Mouse (Mus musculus) retina, postnatal 7 days (tissue): ENCODE data around the gene Proser1.
A peak's percentile ranks its signal among the peaks of the same experiment; 100 is the strongest.

Experiments used
- DNase-seq: peaks from one replicate; pipeline ENCODE4 v3.0.0-alpha.2; 2012; ENCODE audit warnings: low read depth, low spot score

The Proser1 gene

GRCm38 (mm10) chr3:53466481-53466880 lies 3.0 kb downstream of the Proser1 start:
- no peak for DNase-seq

- no peak for DNase-seq
These were observed 3.9 kb downstream of the Proser1 start for GRCm38 (mm10) chr3:53467356-53467755.

- DNase-seq = no peak
These were observed 6.2 kb downstream of the Proser1 start for GRCm38 (mm10) chr3:53469650-53470049.

GRCm38 (mm10) chr3:53472061-53472460 lies 8.6 kb downstream of the Proser1 start:
- DNase-seq = no peak

- DNase-seq = no peak
These were observed 10.7 kb downstream of the Proser1 start for GRCm38 (mm10) chr3:53474179-53474578.

- no peak for DNase-seq
These were observed 12.4 kb downstream of the Proser1 start for GRCm38 (mm10) chr3:53475889-53476288.

- no peak for DNase-seq
These were observed 14.0 kb downstream of the Proser1 start for GRCm38 (mm10) chr3:53477468-53477867.

- DNase-seq = no peak
These were observed 15.1 kb downstream of the Proser1 start for GRCm38 (mm10) chr3:53478419-53479046.

GRCm38 (mm10) chr3:53483414-53484059 lies 20.1 kb downstream of the Proser1 start:
- DNase-seq = no peak

- DNase-seq = no peak
These were observed 23.1 kb downstream of the Proser1 start for GRCm38 (mm10) chr3:53486561-53486960.

GRCm38 (mm10) chr3:53486996-53487576 lies 23.6 kb downstream of the Proser1 start:
- no peak for DNase-seq

- no peak for DNase-seq
These were observed 24.9 kb downstream of the Proser1 start, which contains the start of gene Stoml3 for GRCm38 (mm10) chr3:53488353-53488752. Gene Stoml3 (plus strand): TSS chr3:53488653.

- no peak for DNase-seq
These were observed 35.0 kb downstream of the Proser1 start for GRCm38 (mm10) chr3:53498351-53498905.

- no peak for DNase-seq
These were observed 39.0 kb downstream of the Proser1 start for GRCm38 (mm10) chr3:53502428-53502827.

GRCm38 (mm10) chr3:53513096-53513495 lies 49.6 kb downstream of the Proser1 start:
- no peak for DNase-seq

- no peak for DNase-seq
These were observed 51.0 kb downstream of the Proser1 start for GRCm38 (mm10) chr3:53514221-53515065.

GRCm38 (mm10) chr3:53522794-53523193 lies 59.3 kb downstream of the Proser1 start:
- DNase-seq = no peak

GRCm38 (mm10) chr3:53525737-53526136 lies 62.3 kb downstream of the Proser1 start:
- peak; percentile 50 for DNase-seq

- DNase-seq = no peak
These were observed 66.8 kb downstream of the Proser1 start for GRCm38 (mm10) chr3:53530305-53530704.
